Mouse (Mus musculus) 3134 (cell line): ENCODE data around the gene Sorbs1.
"Not testable (repeated sequence)": the region's sequence is repeated elsewhere in the genome, so short reads cannot be mapped to it uniquely, and the experiment has no call there.

Source experiments
- DNase-seq: peaks from one replicate; pipeline ENCODE4 v3.0.0-alpha.2; 2011; ENCODE audit warnings: low spot score; ENCODE audit not compliant: insufficient read length; ENCODE audit errors: extremely low read depth

Gene Sorbs1

DNA sequence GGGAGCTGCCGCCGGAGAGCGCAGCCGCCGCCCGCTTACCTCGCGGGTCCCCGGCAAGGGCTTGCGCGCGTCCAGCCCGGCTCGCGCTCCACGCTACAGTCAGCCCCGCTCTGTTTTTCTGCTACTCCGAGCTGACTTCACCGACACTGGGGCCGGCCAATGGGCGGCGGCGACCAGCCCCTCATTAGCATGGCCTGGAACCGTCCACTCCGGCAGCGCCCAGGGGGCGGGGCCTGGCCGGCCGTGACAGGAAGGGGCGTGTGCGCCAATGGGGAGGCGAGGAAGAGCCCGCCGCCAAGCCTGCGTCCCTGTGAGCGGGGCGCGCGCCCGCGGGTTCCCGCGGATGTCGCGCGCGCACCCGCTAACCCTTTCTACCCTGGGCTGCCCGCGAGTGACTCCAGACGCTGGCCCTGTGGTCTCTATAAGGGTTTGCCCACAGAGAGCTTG lies at the start of gene Sorbs1:
Gene Sorbs1, minus strand, starts transcription at position 148 of the 447 bp plus-strand sequence.
- peak; percentile 99 for DNase-seq

DNA sequence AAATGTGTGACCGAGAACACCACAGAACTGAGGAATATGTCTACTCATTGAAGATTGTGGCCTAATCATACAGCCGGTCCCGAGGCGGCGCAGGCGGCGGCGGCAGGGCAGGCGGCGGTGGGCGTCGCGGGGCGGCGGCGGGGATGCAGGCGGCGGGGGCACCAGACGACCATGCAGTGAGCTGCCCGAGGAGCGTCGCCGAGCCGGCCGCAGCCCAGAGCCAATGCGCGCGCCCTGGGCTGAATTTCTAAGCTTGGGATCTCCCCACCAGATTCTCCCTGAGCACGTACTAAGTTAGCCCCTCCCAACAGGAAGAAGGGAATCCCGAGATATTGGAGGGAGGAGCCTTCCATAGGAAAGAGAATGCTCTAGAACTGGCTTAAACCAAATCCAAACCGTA lies 47.9 kb upstream of the Sorbs1 start:
- DNase-seq = not testable (repeated sequence)

DNA sequence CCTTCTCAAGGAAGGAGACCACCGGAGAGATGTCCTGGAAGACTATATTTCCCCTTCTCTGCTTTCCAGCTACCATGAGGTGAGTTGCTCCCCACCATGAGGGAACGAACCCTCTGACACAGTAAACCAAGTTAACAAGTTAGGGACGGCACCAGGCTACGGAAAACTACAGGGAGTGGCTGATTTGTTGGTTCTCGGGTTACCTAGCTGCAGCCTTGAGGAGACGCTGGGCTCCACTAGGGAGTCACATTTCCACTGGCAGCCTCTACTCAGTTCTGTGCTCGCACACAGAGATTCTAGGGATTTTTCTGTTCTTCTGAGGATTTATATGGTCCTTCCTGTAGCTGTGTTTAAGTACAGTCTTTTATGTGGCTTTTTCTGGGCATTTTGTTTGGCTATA lies 42.5 kb upstream of the Sorbs1 start:
- no peak for DNase-seq

DNA sequence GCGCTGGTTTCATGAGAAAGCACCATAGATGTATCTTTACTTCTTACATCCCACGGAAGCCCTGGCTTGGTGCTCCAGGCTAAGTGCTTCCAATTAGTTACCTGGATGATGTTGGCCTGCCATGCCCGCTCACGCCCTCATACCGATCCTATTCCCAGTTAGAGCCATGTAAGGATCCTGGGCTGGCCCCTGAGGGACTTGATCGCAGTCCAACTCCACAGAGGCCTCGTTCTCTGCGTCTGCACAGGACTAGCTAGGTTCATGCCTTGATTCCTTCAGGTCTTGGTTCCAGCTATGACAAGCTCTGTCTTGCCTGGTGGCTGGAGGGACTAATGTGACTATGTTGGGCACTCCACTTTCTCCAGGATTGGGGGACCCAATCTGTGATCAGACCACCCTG lies 41.6 kb upstream of the Sorbs1 start:
- no peak for DNase-seq

DNA sequence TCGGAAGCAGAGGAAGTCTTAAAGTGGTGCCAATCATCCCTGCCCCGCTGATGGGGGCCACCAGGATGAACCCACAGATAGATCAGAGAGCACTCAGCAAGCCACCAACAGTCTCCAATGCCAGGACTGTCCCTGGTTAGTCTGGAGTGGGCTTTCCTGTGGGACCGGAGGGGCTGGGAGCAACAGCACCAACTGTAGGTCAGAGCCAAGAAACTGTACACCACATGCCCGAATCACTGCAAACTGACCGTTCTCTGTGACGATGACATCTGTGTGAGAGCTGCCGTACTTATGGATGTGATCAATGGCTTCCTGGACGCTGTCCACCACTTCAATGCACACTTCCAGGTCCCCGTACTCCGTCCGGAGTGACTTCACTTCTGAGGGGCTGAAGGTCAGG lies 40.8 kb upstream of the Sorbs1 start:
- no peak for DNase-seq

DNA sequence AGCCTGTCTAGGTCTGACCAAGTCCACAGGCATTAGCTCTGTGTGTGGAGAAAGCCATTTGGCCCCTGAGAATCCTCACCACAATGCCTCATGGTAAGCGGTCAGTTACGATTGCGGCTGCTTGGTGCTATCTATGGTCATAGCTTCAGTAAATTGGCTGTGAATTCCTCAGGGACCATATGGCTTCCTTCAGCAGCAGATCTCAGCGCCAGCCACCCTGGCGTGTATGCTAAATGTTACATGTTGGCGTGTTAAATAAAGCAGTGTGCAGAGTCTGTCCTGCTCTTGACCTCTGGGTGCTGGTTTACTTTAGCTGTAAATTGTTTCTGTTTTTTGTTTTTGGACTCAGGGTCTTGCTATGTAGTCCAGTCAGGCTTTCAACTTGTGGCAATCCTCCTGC lies 40.3 kb upstream of the Sorbs1 start:
- no peak for DNase-seq

DNA sequence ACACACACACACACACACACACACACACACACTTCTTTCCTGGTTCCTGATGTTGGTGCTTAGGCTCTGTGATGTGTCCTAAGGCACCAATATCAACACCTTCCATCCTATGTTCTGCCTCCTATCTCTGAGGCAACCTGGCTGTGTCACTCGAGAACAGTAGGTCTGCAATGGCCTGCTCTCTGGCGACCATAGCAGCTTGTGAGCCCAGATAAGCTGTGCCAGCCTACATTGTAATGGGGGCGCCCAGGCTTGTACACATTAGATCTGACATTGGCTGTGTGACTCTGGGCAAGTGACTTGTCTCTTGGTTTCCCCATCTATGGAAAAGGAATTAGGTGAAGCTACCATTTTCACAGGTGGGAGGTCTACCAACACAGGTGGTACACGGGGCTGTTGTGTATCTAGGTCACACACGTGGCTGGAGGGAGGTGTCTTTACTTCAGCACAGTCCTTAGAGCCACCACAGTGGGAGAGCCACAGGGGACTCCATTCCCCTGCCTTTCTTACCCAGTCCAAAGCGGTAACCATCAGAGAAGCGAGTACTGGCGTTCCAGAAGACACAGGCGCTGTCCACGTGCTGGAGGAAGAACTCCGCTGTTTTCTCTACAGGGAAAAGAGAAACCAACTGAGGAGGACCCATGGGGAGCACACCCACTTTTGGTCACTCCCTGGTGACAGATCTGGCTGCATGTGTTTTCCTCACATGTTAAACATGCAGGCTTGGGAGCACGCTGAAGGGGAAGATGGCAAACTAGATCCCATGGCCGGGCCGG lies 39.6 kb upstream of the Sorbs1 start:
- DNase-seq = no peak

DNA sequence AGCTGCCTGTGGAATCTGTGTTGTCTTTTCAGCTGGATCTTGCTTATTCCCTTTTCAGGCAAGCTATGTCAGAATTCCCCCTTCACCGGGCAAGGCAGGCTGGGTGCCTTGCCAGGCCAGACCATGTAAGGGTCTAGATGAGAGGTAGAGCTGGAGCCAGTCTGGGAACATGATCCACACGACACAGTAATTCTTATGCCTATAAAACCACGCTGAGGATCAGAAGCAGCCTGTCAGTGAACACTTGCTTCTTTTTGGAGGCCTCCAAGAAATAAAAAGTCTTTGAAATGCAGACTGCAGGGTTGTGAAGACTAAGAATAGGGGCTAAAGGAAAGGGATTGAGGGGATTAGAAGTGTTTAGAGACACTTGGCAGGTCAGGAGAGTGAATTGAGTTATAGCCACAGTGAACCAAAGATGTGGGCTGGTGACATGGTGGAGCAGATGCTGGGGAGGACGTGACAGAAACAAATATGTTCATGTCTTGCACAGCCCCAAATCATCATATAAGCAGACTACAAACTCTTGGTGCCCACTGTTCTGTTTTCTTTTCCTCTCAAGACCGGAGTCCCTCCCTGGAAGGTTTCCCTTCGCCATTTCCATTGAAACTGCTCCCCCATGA lies 36.0 kb upstream of the Sorbs1 start:
- DNase-seq = no peak

DNA sequence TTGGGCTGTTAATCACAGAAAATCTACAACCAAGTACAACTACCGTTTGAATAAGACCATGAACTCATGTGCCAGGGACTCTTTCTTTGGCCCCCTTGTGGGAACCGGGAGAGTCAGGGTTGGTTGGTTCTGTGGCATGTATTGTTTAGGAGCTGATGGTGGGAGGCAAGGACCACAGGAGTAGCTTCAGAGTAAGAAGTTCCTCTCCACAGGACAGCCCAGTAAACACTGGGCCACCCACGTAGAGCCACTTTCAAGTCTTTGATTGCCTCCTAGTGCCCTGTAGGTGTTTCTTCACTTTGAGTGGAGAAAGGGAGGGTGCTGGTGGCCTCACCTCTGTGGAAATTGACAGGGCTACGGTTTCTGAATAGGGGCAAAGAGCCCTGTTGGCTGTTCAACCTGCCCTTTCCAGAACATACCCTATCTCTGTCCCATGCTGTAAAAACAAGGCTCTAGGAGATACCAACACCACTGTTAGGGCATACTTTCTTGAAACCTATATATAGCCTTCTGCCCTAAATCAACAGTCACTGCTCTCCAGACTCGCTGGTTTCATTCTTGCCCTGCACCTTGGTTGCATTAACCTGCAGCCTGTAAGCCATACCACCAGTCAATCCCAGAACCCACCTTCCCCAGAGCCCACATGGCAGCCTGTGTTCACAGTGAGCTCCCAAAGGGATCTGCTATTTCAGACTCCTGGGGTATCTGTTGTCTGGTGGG lies 35.4 kb upstream of the Sorbs1 start:
- DNase-seq = no peak

DNA sequence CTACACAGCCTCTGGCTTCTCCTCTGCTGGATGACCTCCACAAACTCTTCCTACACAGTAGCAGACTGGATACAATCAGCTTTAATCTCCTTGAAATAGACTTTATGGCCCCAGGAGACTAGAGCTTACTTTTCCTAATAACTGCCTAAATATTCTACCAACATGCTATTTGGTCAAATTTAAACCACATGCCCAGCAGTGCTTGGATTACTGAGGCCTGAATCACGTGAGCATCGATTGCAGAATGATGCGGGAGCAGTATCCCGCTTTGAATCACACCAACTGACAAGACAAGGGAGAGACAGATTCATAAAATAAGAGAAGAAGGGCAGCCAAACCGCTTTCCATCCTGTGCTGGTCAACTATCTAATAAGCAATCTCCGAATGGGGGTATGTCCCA lies 34.8 kb upstream of the Sorbs1 start:
- no peak for DNase-seq

DNA sequence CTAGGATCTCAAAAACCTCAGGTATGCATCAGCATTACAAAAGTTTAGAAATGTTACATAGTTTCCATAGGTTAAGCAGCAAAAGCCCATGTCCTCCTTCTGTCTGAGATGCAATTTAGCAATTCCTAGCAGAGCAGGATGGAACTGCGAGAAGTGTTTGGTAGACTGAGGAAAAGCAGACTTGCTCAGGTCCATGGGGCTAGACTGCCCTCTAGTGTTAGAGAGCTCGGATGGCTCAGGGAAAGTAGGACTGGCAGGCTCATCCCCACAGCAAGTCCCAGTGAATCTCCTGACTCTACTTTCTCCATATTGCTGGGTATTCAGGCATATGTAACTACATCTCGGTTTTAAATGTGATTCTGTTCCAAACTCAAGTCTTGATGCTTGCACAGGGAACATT lies 31.3 kb upstream of the Sorbs1 start:
- DNase-seq = no peak

DNA sequence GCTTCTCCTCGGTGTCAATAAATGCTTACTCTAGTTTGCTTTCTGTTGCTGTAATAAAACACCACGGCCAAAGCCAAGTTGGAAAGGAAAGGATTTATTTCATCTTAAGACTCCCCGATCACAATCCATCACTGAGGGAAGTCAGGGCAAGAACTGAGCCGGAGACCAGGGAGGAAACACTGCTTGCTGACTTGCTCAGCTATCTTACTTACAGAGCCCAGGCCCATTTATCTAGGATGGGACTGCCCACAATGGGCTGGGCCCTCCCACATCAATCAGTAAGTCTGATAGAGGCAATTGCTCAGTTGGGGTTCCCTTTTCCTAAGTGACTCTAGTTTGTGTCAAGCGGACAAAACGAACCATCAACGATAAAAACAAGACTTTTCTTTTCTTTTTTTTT lies 29.2 kb upstream of the Sorbs1 start:
- DNase-seq = no peak

DNA sequence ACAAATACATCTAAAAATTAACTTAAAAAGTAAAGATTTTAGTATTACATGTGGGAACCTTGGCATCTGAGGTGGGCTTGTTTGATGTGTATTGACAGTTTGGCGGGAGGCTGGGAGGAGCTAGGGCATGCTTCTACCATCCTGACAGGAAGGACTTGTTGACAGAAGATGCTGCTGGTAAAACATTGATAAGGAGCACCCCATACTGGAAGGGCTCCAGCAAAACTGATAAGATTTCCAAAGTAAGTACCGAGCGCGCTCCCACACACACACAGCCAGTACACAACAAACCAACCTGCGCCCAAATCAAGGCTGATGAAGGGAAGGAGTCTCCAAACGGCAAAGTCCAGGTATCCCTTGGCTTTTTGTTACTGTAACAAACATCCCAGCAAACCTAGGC lies 22.9 kb upstream of the Sorbs1 start:
- DNase-seq = no peak

DNA sequence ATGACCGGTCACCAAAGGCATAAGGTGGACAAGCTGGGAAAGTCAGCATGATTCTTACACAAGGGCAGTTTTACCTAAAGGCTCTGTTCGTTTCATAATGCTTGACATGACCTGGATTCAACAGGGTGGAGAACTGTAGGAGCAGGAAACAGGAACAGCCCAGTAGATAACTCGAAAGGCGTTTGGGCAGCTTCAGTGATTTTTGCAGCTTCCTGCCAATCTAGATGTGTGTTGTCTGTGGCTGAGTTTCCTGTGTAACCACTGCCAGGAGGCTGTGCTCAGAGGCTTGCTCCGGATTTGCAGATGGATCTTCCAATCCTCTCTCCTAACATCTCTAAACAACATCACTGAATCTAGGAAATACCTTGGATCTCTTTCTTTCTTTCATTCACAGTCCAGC lies 18.9 kb upstream of the Sorbs1 start:
- DNase-seq = no peak

DNA sequence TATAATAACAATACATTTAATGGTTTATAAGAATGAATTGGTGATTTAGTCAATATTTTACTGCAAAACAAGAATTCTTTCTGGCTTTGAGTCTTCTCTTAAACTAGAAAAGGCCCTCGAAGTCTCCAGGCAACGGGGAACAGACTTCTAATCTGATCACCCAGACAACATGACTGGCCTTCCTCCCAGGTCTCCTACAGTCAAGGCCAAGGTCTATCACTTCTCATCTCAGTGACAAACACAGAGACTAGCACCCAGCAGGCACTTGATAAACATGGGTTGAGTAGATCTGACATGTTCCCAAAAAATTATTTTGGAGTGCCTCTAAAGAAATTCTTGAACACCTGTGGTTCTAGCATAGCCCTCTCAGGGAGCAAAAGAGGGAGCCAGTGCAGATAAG lies 16.7 kb upstream of the Sorbs1 start:
- no peak for DNase-seq

DNA sequence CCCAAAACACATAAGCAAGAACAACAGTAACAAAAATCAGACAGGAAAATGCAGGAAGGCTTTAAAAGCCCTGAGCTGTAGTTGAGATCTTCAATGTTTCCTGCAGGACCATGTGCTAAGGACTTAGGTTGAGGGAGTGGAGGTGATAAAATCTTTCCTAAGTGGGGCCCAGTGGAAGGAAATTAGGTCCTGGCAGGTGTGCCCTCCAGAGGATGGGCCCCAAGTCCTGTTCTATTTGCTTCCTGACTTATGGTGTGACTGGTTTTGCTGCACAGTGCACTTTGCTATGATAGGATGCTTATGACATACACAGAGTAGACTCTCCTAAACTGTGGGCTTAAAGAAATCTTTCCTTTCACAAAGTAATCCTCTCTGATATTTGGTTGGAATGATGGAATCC lies 14.7 kb upstream of the Sorbs1 start:
- DNase-seq = no peak

DNA sequence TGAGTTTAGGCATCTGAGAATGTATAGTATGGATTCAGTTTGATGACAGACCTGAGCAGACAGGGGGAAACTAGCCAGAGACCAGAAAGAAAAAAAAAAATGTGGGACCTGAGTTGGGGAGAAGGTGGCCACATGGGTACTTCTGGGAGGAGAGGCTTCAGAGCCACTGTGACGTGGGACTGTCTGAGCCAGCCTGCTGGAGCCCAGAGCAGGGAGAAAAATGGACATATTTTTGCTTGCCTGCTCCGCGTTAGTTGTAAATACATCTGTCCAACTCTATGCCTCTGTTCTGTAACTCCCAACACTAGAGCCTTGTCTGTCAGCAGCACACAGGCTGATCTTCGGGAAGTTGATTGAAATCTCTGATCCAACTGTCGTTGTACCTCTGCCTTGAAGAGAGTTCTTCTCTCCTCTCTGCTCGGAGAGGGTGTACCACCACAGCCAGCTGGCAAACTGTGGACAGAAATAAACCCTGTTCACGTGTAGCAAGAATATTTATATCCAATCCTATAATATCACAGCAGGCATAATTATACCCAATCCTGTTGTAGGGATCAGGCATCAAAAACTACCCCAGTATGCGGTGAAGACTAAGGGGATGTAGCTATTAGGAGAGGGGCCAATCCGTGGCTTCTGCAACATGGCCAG lies 12.9 kb upstream of the Sorbs1 start:
- DNase-seq = no peak

DNA sequence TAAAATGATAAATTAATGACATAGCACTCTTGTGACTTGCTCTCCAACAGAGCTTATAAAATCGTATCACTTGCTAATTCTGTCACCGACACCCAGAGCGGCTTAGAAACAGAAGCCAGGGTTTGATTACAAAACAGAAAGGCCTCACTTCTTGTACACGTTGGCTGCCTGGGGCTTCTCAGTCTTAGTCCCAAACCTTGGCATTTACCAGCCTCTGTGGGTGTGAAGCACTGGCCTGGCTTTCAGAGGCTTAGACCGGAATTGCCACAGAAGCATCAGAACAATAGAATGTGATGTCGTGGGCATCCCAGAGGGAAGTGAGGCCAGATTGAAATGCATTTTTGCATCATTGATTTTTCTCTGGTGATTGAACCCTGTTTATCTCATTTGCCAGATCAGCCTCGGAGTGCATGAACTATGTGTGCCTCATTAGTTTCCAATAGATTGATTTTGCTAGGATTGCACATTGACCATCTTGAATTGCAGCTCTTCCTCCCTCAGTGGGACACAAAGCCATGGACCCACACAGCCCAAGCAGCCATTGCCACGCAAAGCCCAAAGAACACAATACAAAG lies 9.9 kb upstream of the Sorbs1 start:
- no peak for DNase-seq

DNA sequence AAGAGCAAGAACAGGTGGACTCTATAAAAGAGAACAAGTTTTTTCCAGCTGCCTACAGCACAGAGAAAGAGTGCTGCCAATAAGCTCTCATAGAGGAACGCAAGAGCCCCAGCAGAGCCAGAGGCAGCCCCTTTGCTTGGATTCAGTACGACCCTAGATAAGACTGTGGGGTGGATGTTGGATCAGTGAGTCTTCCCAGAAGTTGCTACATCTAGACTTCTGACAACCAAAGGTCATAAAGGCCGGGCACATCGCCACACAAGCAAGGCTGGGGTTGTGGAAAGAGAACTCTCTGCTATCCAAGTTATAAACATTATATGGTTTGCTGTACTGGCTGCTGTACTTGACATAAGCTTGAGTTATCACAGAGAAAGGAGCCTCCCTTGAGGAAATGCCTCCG lies 6.8 kb upstream of the Sorbs1 start:
- no peak for DNase-seq

DNA sequence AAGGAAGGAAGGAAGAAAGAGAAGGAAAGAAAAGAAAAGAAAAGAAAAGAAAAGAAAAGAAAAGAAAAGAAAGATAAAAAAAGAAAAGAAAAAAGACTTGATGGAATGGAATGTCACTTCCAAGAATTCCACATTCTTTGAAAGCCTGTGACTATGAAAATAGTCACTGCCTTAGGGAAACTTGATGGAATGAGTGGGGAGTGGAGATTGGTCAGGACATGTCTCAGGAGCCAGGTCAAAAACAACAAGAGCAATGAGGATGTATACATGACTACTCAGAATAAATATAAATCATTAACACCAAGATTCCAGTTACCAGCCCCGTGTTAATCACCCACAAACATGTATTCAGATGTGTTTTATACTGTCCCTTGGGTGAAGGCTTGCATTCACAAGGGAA lies 5.1 kb upstream of the Sorbs1 start:
- no peak for DNase-seq

DNA sequence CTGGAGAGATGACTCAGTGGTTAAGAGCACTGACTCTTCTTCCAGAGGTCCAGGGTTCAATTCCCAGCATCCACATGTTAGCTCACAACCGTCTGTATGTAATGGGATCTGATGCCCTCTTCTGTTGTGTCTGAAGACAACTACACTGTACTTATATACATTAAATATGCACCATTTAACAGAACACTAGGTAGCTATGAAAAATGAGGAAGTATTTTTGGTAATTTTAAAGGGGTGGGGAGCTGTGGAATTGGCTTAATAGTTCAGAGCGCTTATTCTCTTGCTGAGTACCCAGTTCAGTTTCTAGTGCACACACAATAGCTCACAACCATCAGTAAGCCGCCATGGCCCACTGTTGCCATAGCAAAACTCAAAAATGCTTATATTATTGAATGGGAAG lies 2.0 kb upstream of the Sorbs1 start:
- DNase-seq = no peak
